Mouse (Mus musculus) cerebellum, adult 9-11 months (tissue): ENCODE data around the gene Gramd4.
"Not testable (repeated sequence)": the region's sequence is repeated elsewhere in the genome, so short reads cannot be mapped to it uniquely, and the experiment has no call there.

Experiments used
- DNase-seq: peaks from one replicate; pipeline ENCODE4 v3.0.0; 2022

Gramd4 gene

GRCm38 (mm10) chr15:86051878-86052478 lies 5.5 kb upstream of the Gramd4 start:
- DNase-seq, result no peak

GRCm38 (mm10) chr15:86053890-86054536 lies 3.5 kb upstream of the Gramd4 start:
- peak; percentile 81 for DNase-seq

- not testable (repeated sequence) for DNase-seq
Measured at GRCm38 (mm10) chr15:86054861-86055260, 2.6 kb upstream of the Gramd4 start.

- no peak for DNase-seq
Measured at GRCm38 (mm10) chr15:86056221-86056760, 1.2 kb upstream of the Gramd4 start.

- DNase-seq, result peak; percentile 79
Measured at GRCm38 (mm10) chr15:86057908-86058307, 413 bp downstream of the Gramd4 start.

- peak; percentile 94 for DNase-seq
Measured at GRCm38 (mm10) chr15:86058394-86058915, 960 bp downstream of the Gramd4 start.

GRCm38 (mm10) chr15:86058931-86059834 lies 1.7 kb downstream of the Gramd4 start:
- peak; percentile 81 for DNase-seq

- no peak for DNase-seq
Measured at GRCm38 (mm10) chr15:86059835-86060380, 2.4 kb downstream of the Gramd4 start.

GRCm38 (mm10) chr15:86060581-86060980 lies 3.1 kb downstream of the Gramd4 start:
- DNase-seq, result no peak

GRCm38 (mm10) chr15:86061221-86061620 lies 3.7 kb downstream of the Gramd4 start:
- DNase-seq, result no peak

- DNase-seq, result no peak
Measured at GRCm38 (mm10) chr15:86061848-86062481, 4.5 kb downstream of the Gramd4 start.

GRCm38 (mm10) chr15:86064191-86064849 lies 6.8 kb downstream of the Gramd4 start:
- DNase-seq, result no peak

GRCm38 (mm10) chr15:86064850-86065229 lies 7.3 kb downstream of the Gramd4 start:
- no peak for DNase-seq

GRCm38 (mm10) chr15:86065367-86065766 lies 7.9 kb downstream of the Gramd4 start:
- DNase-seq, result no peak

GRCm38 (mm10) chr15:86066836-86067580 lies 9.5 kb downstream of the Gramd4 start:
- DNase-seq, result peak; percentile 36

GRCm38 (mm10) chr15:86067581-86067910 lies 10.1 kb downstream of the Gramd4 start:
- DNase-seq, result peak; percentile 31

GRCm38 (mm10) chr15:86067941-86068495 lies 10.5 kb downstream of the Gramd4 start:
- peak; percentile 53 for DNase-seq

GRCm38 (mm10) chr15:86069011-86069791 lies 11.7 kb downstream of the Gramd4 start:
- DNase-seq, result peak; percentile 70

- DNase-seq, result no peak
Measured at GRCm38 (mm10) chr15:86070368-86070767, 12.9 kb downstream of the Gramd4 start.

- peak; percentile 55 for DNase-seq
Measured at GRCm38 (mm10) chr15:86071166-86071565, 13.7 kb downstream of the Gramd4 start.
